Mouse (Mus musculus): ENCODE results near the gene Pex11g. TPM values are rescaled to one million over a fixed set of nuclear protein-coding genes. Genes with fewer than 3 reads are reported as not detected.
A peak's percentile ranks its signal among the peaks of the same experiment; 100 is the strongest.

The Pex11g gene
- polyA plus RNA-seq, 1 experiment from 2014 or later, result 8.8 TPM

DNA sequence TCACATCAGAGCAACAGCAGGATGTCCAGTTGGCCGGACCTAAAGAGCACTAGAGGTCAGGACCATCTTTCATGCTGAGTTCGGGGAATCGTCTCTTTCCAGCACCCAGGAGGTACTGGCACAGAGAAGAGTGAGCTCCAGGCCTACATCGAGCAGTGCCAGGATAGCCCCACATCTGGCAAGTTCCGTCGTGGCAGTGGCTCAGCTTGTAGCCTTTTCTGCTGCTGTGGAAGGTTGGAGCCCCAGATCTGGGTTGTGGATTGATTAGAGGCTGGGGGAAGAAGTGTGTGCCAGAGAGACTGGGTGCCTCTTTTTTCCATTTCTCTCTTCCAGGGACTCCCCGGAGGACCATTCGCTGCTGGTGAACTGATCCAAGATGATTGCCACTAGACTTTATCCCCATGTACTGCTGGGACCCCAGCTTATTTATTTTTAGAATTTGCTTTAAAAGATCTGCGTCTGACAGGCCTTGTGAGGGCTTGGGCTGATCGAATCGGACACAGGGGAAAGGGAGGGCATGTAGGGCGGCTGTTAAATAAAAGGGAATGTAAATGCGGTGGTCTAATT lies 47.3 kb upstream of the Pex11g start:
- peak overlapping the region; percentile 57; the same call in 1 of the 2 replicates for H3K9ac ChIP-seq (ENCODE audit: low read depth, low read length)
- peak overlapping the region; percentile 71 for H3K4me3 ChIP-seq (replicated peaks; ENCODE audit: low read depth, low read length)
- H3K4me2 ChIP-seq (ENCODE audit: low read length), result peak overlapping the region; percentile 93
- H3K27ac ChIP-seq, result peak overlapping the region; percentile 82; the same call in 1 of the 2 replicates
- H3K36me3 ChIP-seq (ENCODE audit: insufficient read depth, low read length), result peaks cover 6% of the 10 kb centered on the region; the same call in 1 of the 2 replicates
- ATAC-seq (replicated peaks; ENCODE audit: low FRiP score, low read depth) (no peak), DNase-seq (ENCODE audit: low spot score) (no peak)
- 30% methylated on average over 13 of the region's 13 CpGs for WGBS
- no peak for TF ChIP-seq CTCF (IDR thresholded peaks at IDR 0.05; ENCODE audit: low read depth)
- no peaks in the 10 kb centered on the region for H3K27me3 ChIP-seq (ENCODE audit: insufficient read depth, low read length)
- H3K4me1 ChIP-seq (replicated peaks; ENCODE audit: insufficient read depth, low read length), result 0 out of 2 replicates have a peak, but pooled peaks cover 5% of the 10 kb centered on the region
- H3K9me3 ChIP-seq (replicated peaks; ENCODE audit: low read length), result no peaks in the 10 kb centered on the region

DNA sequence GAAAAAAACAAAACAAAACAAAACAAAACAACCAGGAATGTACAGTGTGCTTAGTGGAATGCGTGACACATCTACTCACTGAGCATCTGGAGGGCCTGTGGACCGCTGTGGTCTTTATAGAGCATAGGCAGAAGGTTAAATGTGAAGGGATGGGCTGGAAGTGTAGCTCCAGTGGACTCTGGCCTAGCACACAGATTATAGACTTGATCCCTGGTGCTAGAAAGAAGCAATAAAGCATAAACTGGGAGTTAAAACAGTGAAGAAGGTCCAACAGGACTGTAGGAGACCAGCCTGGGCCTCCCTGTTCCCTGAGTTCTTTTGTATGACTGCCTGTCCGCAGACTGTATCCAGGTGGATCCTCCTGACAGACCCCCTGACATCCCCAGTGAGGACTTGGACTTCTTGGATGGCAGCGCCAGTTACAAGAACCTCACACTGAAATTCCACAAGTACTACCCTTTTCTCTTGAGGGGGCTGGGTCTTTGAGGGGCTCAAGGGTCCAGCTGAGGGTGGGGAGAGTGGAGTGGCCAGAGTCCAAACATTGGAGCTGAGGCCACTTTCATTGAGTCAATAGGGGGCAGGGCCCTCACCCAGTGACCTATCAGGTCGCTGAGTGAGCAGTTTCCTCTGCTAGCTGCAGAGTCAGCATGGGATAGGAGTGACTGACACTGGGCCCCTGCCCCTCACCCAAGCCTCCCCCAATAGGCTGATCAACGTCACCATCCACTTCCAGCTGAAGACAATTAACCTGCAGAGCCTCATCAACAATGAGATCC lies 40.7 kb upstream of the Pex11g start:
- Histone ChIP-seq H3K4me2 (ENCODE audit: low read length) (no peak overlapping the region), H3K9ac (ENCODE audit: low read depth, low read length) (no peak overlapping the region), H3K27me3 (ENCODE audit: insufficient read depth, low read length) (no peaks in the 10 kb centered on the region), H3K9me3 (replicated peaks; ENCODE audit: low read length) (no peaks in the 10 kb centered on the region), H3K27ac (no peak overlapping the region; the same call in 1 of the 2 replicates), H3K4me3 (replicated peaks; ENCODE audit: low read depth, low read length) (no peak overlapping the region), H3K36me3 (ENCODE audit: insufficient read depth, low read length) (peaks cover 24% of the 10 kb centered on the region), H3K4me1 (replicated peaks; ENCODE audit: insufficient read depth, low read length) (no peaks in the 10 kb centered on the region)
- no peak for TF ChIP-seq CTCF (IDR thresholded peaks at IDR 0.05; ENCODE audit: low read depth)
- WGBS, result 76% methylated on average over 6 of the region's 6 CpGs
- peak; percentile 48; the same call in 1 of the 2 replicates for ATAC-seq (replicated peaks; ENCODE audit: low FRiP score, low read depth)
- no peak for DNase-seq (ENCODE audit: low spot score)

DNA sequence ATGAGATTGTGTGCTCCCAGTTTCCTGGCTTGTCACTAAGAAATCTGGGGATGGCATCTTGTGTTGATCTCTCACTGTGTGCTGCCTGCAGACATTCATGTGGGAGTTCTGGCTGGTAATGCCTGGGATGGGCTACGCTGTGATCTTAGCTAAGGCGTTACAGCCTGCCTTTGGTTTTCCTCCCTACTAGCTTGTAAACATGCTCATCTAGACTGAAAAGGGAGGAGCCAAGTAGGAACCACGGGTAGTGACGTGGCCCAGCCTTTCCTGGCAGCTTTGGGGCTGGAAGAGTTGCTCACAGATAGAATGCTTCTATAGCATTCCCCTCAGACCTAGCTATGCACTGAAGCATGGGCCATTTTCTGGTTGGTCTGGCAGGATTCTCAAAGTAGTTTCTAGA lies 34.7 kb upstream of the Pex11g start:
- Histone ChIP-seq H3K9ac (ENCODE audit: low read depth, low read length) (no peak overlapping the region), H3K36me3 (ENCODE audit: insufficient read depth, low read length) (peaks cover 12% of the 10 kb centered on the region), H3K4me3 (replicated peaks; ENCODE audit: low read depth, low read length) (no peak overlapping the region), H3K27ac (no peak overlapping the region), H3K9me3 (replicated peaks; ENCODE audit: low read length) (no peaks in the 10 kb centered on the region), H3K4me1 (replicated peaks; ENCODE audit: insufficient read depth, low read length) (no peaks in the 10 kb centered on the region), H3K27me3 (ENCODE audit: insufficient read depth, low read length) (no peaks in the 10 kb centered on the region), H3K4me2 (ENCODE audit: low read length) (no peak overlapping the region)
- 54% methylated on average over 4 of the region's 4 CpGs for WGBS
- DNase-seq (ENCODE audit: low spot score) (no peak), ATAC-seq (replicated peaks; ENCODE audit: low FRiP score, low read depth) (no peak)
- TF ChIP-seq CTCF (IDR thresholded peaks at IDR 0.05; ENCODE audit: low read depth), result no peak

DNA sequence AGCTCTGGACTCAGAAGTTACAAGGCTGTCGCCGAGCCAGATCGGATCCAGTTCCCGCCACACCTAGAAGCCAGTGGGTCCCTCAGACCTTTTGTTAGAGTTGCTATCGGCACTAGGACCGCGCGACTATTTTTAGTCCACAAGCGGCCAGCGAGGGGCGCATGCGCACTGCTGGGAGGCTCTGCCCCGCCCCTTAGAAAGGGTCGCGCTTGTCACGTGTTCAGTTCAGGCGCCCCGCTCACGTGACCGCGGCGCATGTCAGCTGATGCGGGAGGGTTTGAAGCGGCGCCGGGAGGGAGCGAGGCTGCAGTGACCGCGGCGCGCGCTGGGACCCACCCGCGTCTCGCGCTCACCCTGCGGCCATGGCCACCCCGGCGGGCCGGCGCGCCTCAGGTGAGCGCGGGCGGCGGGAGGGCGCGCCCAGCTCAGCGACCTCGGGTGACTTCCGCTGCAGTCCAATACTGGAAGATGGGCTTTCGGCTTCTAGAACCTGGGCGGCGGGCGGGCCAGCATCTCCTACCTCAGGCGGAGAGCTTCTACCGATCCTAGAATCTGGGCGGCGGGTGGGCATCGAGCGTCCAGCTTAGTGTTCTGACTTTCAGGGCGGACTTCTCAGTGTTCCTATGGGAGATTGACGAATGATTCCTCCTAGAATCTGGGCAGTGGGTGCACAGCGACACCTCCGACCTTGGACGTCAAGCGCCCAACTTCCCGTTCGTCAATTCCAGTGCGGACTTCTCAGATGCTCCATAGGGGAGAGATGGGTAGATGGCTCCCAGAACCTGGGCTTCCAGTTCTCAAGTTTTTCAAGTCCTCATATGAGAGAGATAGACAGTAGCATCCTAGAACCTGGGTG lies 33.0 kb upstream of the Pex11g start, which contains the start of gene Mcoln1:
Gene Mcoln1 (plus strand): TSS at position 223 of the 856 bp plus-strand sequence.
- peak; percentile 27; the same call in 1 of the 2 replicates for TF ChIP-seq CTCF (IDR thresholded peaks at IDR 0.05; ENCODE audit: low read depth)
- H3K36me3 ChIP-seq (ENCODE audit: insufficient read depth, low read length), result peaks cover 14% of the 10 kb centered on the region
- DNase-seq (ENCODE audit: low spot score) (peak; percentile 98), ATAC-seq (replicated peaks; ENCODE audit: low FRiP score, low read depth) (peak; percentile 92)
- H3K4me3 ChIP-seq (replicated peaks; ENCODE audit: low read depth, low read length), result peak within 1 kb of the TSS; percentile 83
- no peaks in the 10 kb centered on the region for H3K4me1 ChIP-seq (replicated peaks; ENCODE audit: insufficient read depth, low read length)
- peak within 1 kb of the TSS; percentile 70 for H3K4me2 ChIP-seq (ENCODE audit: low read length)
- H3K9me3 ChIP-seq (replicated peaks; ENCODE audit: low read length), result no peaks in the 10 kb centered on the region
- peak within 1 kb of the TSS; percentile 79 for H3K27ac ChIP-seq
- under 1% methylated on average over 65 of the region's 70 CpGs for WGBS
- H3K9ac ChIP-seq (ENCODE audit: low read depth, low read length), result peak within 1 kb of the TSS; percentile 81
- H3K27me3 ChIP-seq (ENCODE audit: insufficient read depth, low read length), result no peaks in the 10 kb centered on the region

DNA sequence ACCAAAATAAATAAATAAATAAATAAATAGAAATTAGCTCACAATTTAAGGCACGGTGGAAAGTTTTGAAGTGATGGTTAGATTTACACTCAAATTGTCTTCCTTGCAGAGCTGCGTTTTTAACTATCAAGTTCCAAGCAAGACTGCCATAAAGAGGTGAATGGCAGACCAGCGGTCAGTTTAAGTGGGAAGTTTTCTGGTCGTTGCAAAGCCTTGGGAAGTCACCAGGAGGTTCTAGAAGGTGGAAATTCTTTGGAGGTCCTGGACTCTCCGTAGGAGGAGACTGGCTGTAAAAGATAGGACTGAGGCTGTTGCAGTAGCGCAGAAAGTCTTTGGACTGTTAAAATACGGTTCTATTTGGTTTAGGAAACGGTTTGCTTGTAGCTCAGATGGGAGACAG lies 32.3 kb upstream of the Pex11g start:
- Histone ChIP-seq H3K4me1 (replicated peaks; ENCODE audit: insufficient read depth, low read length) (no peaks in the 10 kb centered on the region), H3K4me3 (replicated peaks; ENCODE audit: low read depth, low read length) (peak overlapping the region; percentile 83), H3K4me2 (ENCODE audit: low read length) (peak overlapping the region; percentile 70), H3K27ac (peak overlapping the region; percentile 79), H3K9me3 (replicated peaks; ENCODE audit: low read length) (no peaks in the 10 kb centered on the region), H3K36me3 (ENCODE audit: insufficient read depth, low read length) (peaks cover 18% of the 10 kb centered on the region), H3K9ac (ENCODE audit: low read depth, low read length) (peak overlapping the region; percentile 69), H3K27me3 (ENCODE audit: insufficient read depth, low read length) (no peaks in the 10 kb centered on the region)
- DNase-seq (ENCODE audit: low spot score) (peak; percentile 63), ATAC-seq (replicated peaks; ENCODE audit: low FRiP score, low read depth) (0 out of 2 replicates have a peak, but pooled peaks have one; percentile 4)
- 3% methylated on average over 8 of the region's 8 CpGs for WGBS
- TF ChIP-seq CTCF (IDR thresholded peaks at IDR 0.05; ENCODE audit: low read depth), result no peak

DNA sequence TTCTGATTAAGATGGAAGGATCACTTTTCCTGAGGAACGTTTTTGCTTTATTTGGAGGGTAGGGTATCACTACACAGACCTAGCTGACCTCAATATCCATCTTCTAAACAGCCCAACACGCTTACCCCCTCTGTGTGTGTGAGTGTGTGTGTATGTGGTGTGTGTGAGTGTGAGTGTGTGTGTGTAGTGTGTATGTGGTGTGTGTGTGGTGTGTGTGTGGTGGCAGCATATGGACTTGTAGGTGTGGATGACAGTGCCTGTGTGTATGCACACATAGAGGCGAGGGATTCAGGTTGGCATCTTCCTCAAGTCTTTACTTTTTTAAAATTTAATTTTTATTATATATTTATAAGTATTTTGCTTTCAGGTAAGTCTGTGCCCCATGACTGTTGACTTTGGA lies 31.1 kb upstream of the Pex11g start:
- H3K36me3 ChIP-seq (ENCODE audit: insufficient read depth, low read length), result peaks cover 18% of the 10 kb centered on the region
- H3K4me2 ChIP-seq (ENCODE audit: low read length), result no peak overlapping the region
- H3K9ac ChIP-seq (ENCODE audit: low read depth, low read length), result no peak overlapping the region
- peaks cover 5% of the 10 kb centered on the region; the same call in 1 of the 2 replicates for H3K4me1 ChIP-seq (replicated peaks; ENCODE audit: insufficient read depth, low read length)
- H3K9me3 ChIP-seq (replicated peaks; ENCODE audit: low read length), result no peaks in the 10 kb centered on the region
- H3K27me3 ChIP-seq (ENCODE audit: insufficient read depth, low read length), result no peaks in the 10 kb centered on the region
- ATAC-seq (replicated peaks; ENCODE audit: low FRiP score, low read depth) (no peak), DNase-seq (ENCODE audit: low spot score) (no peak)
- WGBS, result 85% methylated on average over 3 of the region's 3 CpGs
- no peak overlapping the region for H3K4me3 ChIP-seq (replicated peaks; ENCODE audit: low read depth, low read length)
- no peak overlapping the region for H3K27ac ChIP-seq
- TF ChIP-seq CTCF (IDR thresholded peaks at IDR 0.05; ENCODE audit: low read depth), result no peak

Data from kidney, postnatal 0 days (tissue).